Mouse (Mus musculus): ENCODE measurements at regions not wholly inside any gene's neighbourhood (a gene's known extent, or its start where the extent isn't known, plus 50 kb on each side); places are given as distances from the start of the nearest gene placed in this dataset.

- Histone ChIP-seq H3K9me3 (replicated peaks; ENCODE audit: control insufficient read depth, insufficient read depth, low read length, poor library complexity, severe bottlenecking) (peaks cover 4% of the 10 kb centered on the region; the same call in 1 of the 2 replicates), H3K9ac (ENCODE audit: low read depth, poor library complexity, severe bottlenecking) (no peak overlapping the region), H3K27ac (ENCODE audit: insufficient read depth, low read length) (no peak overlapping the region), H3K4me1 (ENCODE audit: control insufficient read depth, insufficient read depth, low read length) (no peaks in the 10 kb centered on the region), H3K36me3 (ENCODE audit: control insufficient read depth, insufficient read depth, low read length, poor library complexity, severe bottlenecking) (no peaks in the 10 kb centered on the region), H3K27me3 (ENCODE audit: control insufficient read depth, insufficient read depth, low read length, poor library complexity, severe bottlenecking) (no peaks in the 10 kb centered on the region), H3K4me3 (ENCODE audit: low read depth, low read length) (no peak overlapping the region)
- no peak for TF ChIP-seq EP300 (IDR thresholded peaks at IDR 0.05; ENCODE audit: insufficient read depth, low read depth, low read length)
- no peak for TF ChIP-seq POLR2A (IDR thresholded peaks at IDR 0.05; ENCODE audit: insufficient read depth, low read length)
Observed at GRCm38 (mm10) chr1:184498909-184499525, 233.4 kb downstream of the Hlx start.

GRCm38 (mm10) chr1:184497007-184497406 is 235.4 kb downstream of the Hlx start:
- Histone ChIP-seq H3K4me1 (ENCODE audit: control insufficient read depth, insufficient read depth, low read length) (no peaks in the 10 kb centered on the region), H3K9me3 (replicated peaks; ENCODE audit: control insufficient read depth, insufficient read depth, low read length, poor library complexity, severe bottlenecking) (peaks cover 4% of the 10 kb centered on the region; the same call in 1 of the 2 replicates), H3K27ac (ENCODE audit: insufficient read depth, low read length) (no peak overlapping the region), H3K9ac (ENCODE audit: low read depth, poor library complexity, severe bottlenecking) (no peak overlapping the region), H3K36me3 (ENCODE audit: control insufficient read depth, insufficient read depth, low read length, poor library complexity, severe bottlenecking) (no peaks in the 10 kb centered on the region), H3K27me3 (ENCODE audit: control insufficient read depth, insufficient read depth, low read length, poor library complexity, severe bottlenecking) (no peaks in the 10 kb centered on the region), H3K4me3 (ENCODE audit: low read depth, low read length) (no peak overlapping the region)
- TF ChIP-seq POLR2A (IDR thresholded peaks at IDR 0.05; ENCODE audit: insufficient read depth, low read length) (no peak), EP300 (IDR thresholded peaks at IDR 0.05; ENCODE audit: insufficient read depth, low read depth, low read length) (no peak), CTCF (IDR thresholded peaks at IDR 0.05; ENCODE audit: low read depth, low read length) (no peak)

GRCm38 (mm10) chr1:184493811-184494210 is 238.6 kb downstream of the Hlx start:
- Histone ChIP-seq H3K27ac (ENCODE audit: insufficient read depth, low read length) (no peak overlapping the region), H3K9me3 (replicated peaks; ENCODE audit: control insufficient read depth, insufficient read depth, low read length, poor library complexity, severe bottlenecking) (peaks cover 4% of the 10 kb centered on the region; the same call in 1 of the 2 replicates), H3K36me3 (ENCODE audit: control insufficient read depth, insufficient read depth, low read length, poor library complexity, severe bottlenecking) (no peaks in the 10 kb centered on the region), H3K9ac (ENCODE audit: low read depth, poor library complexity, severe bottlenecking) (no peak overlapping the region), H3K4me1 (ENCODE audit: control insufficient read depth, insufficient read depth, low read length) (no peaks in the 10 kb centered on the region), H3K27me3 (ENCODE audit: control insufficient read depth, insufficient read depth, low read length, poor library complexity, severe bottlenecking) (no peaks in the 10 kb centered on the region), H3K4me3 (ENCODE audit: low read depth, low read length) (no peak overlapping the region)
- no peak for TF ChIP-seq CTCF (IDR thresholded peaks at IDR 0.05; ENCODE audit: low read depth, low read length)
- TF ChIP-seq POLR2A (IDR thresholded peaks at IDR 0.05; ENCODE audit: insufficient read depth, low read length): no peak
- TF ChIP-seq EP300 (IDR thresholded peaks at IDR 0.05; ENCODE audit: insufficient read depth, low read depth, low read length): no peak

- Histone ChIP-seq H3K4me1 (ENCODE audit: control insufficient read depth, insufficient read depth, low read length) (no peaks in the 10 kb centered on the region), H3K27ac (ENCODE audit: insufficient read depth, low read length) (no peak overlapping the region), H3K9me3 (replicated peaks; ENCODE audit: control insufficient read depth, insufficient read depth, low read length, poor library complexity, severe bottlenecking) (no peaks in the 10 kb centered on the region), H3K36me3 (ENCODE audit: control insufficient read depth, insufficient read depth, low read length, poor library complexity, severe bottlenecking) (no peaks in the 10 kb centered on the region), H3K4me3 (ENCODE audit: low read depth, low read length) (no peak overlapping the region), H3K9ac (ENCODE audit: low read depth, poor library complexity, severe bottlenecking) (no peak overlapping the region), H3K27me3 (ENCODE audit: control insufficient read depth, insufficient read depth, low read length, poor library complexity, severe bottlenecking) (no peaks in the 10 kb centered on the region)
- TF ChIP-seq CTCF (IDR thresholded peaks at IDR 0.05; ENCODE audit: low read depth, low read length): no peak
- TF ChIP-seq POLR2A (IDR thresholded peaks at IDR 0.05; ENCODE audit: insufficient read depth, low read length): no peak
- no peak for TF ChIP-seq EP300 (IDR thresholded peaks at IDR 0.05; ENCODE audit: insufficient read depth, low read depth, low read length)
Observed at GRCm38 (mm10) chr1:184492115-184492514, 240.3 kb downstream of the Hlx start.

- Histone ChIP-seq H3K9me3 (replicated peaks; ENCODE audit: control insufficient read depth, insufficient read depth, low read length, poor library complexity, severe bottlenecking) (no peaks in the 10 kb centered on the region), H3K27ac (ENCODE audit: insufficient read depth, low read length) (no peak overlapping the region), H3K27me3 (ENCODE audit: control insufficient read depth, insufficient read depth, low read length, poor library complexity, severe bottlenecking) (no peaks in the 10 kb centered on the region), H3K36me3 (ENCODE audit: control insufficient read depth, insufficient read depth, low read length, poor library complexity, severe bottlenecking) (no peaks in the 10 kb centered on the region), H3K4me3 (ENCODE audit: low read depth, low read length) (no peak overlapping the region), H3K4me1 (ENCODE audit: control insufficient read depth, insufficient read depth, low read length) (no peaks in the 10 kb centered on the region), H3K9ac (ENCODE audit: low read depth, poor library complexity, severe bottlenecking) (no peak overlapping the region)
- TF ChIP-seq POLR2A (IDR thresholded peaks at IDR 0.05; ENCODE audit: insufficient read depth, low read length): no peak
- TF ChIP-seq CTCF (IDR thresholded peaks at IDR 0.05; ENCODE audit: low read depth, low read length): no peak
- no peak for TF ChIP-seq EP300 (IDR thresholded peaks at IDR 0.05; ENCODE audit: insufficient read depth, low read depth, low read length)
Observed at GRCm38 (mm10) chr1:184491252-184491651, 241.2 kb downstream of the Hlx start.

GRCm38 (mm10) chr1:184487409-184487808 is 245.0 kb downstream of the Hlx start:
- Histone ChIP-seq H3K27me3 (ENCODE audit: control insufficient read depth, insufficient read depth, low read length, poor library complexity, severe bottlenecking) (no peaks in the 10 kb centered on the region), H3K9ac (ENCODE audit: low read depth, poor library complexity, severe bottlenecking) (no peak overlapping the region), H3K27ac (ENCODE audit: insufficient read depth, low read length) (no peak overlapping the region), H3K4me3 (ENCODE audit: low read depth, low read length) (no peak overlapping the region), H3K4me1 (ENCODE audit: control insufficient read depth, insufficient read depth, low read length) (no peaks in the 10 kb centered on the region), H3K9me3 (replicated peaks; ENCODE audit: control insufficient read depth, insufficient read depth, low read length, poor library complexity, severe bottlenecking) (no peaks in the 10 kb centered on the region), H3K36me3 (ENCODE audit: control insufficient read depth, insufficient read depth, low read length, poor library complexity, severe bottlenecking) (no peaks in the 10 kb centered on the region)
- TF ChIP-seq CTCF (IDR thresholded peaks at IDR 0.05; ENCODE audit: low read depth, low read length): no peak

Measured in ES-Bruce4 (cell line).